Mouse (Mus musculus) gastrocnemius, postnatal 14 days (tissue): ENCODE data around the gene Prrt4. TPM values are rescaled to one million over a fixed set of nuclear protein-coding genes. Genes with fewer than 3 reads are reported as not detected.
"Not testable (repeated sequence)": the region's sequence is repeated elsewhere in the genome, so short reads cannot be mapped to it uniquely, and the experiment has no call there.

ENCODE experiments used
- DNase-seq: peaks from one replicate; pipeline ENCODE4 v3.0.0; 2021; ENCODE audit warnings: mixed read lengths
- intact Hi-C: fragments of 180-260 bp; cut with DNase I; formaldehyde crosslinking; loops from one replicate; pipeline ENCODE4 v1.15.1; 2025; ENCODE audit warnings: low total_unique reads
- long read RNA-seq, 2 experiments: library from polyadenylated mRNA; stranded (forward); transcript quantifications; one replicate each; pipeline ENCODE4 v2.0.0; 2021
- total RNA-seq, 2 experiments: library from RNA; stranded (reverse); gene quantifications; 2 replicates each; pipeline ENCODE4 v1.2.3; 2021

Gene Prrt4
- total RNA-seq: under 1 TPM; 0.64 to 0.88 TPM
- long read RNA-seq, experiment 1, partial matches to known transcripts: 0 of 1 reads
- long read RNA-seq, experiment 1, other reads (novel, unspliced or antisense): 1 of 1 reads
- long read RNA-seq, experiment 2, partial matches to known transcripts: 0 of 4 reads
- long read RNA-seq, experiment 2, other reads (novel, unspliced or antisense): 4 of 4 reads

DNA sequence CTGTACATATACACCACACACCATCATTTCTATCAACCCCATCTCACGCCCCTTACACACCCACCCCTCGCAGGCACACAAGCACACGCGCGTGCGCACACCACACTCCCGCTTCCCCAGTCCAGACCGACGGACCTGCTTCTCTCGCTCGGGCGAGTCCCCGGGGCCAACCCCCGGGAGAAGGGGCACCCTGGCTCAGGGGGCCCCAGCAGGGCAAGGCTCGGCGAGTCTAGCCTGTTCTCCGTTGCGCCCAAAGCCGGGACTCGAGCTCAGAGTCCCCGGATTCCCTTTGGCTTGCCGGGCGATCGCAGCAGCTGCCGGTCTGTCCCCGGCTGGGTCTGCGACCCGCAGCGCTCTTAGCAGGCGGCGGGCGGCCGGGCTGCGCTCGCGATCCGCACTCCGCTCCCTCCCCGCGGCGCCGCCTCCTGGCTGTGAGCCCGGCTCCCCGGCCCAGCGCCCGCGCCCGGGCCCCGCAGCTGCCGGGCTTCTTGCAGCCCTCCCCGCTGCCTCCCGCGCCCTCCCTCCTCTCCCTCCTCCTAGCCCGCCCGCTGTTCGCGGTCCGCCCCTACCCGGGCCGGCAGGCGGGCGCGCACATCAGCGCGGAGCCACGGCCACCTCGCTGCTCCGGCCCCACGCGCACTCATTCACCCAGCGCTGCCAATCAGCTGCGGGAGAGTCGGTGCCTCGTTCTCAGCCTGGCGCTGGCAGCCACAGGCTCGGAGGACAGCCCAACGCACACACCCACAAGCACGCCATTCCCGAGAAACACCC, at the start of gene Prrt4:
Gene Prrt4 (minus strand): TSS at position 697 of the 771 bp plus-strand sequence.
- DNase-seq: peak; percentile 71
- intact Hi-C loops: no loop called here

DNA sequence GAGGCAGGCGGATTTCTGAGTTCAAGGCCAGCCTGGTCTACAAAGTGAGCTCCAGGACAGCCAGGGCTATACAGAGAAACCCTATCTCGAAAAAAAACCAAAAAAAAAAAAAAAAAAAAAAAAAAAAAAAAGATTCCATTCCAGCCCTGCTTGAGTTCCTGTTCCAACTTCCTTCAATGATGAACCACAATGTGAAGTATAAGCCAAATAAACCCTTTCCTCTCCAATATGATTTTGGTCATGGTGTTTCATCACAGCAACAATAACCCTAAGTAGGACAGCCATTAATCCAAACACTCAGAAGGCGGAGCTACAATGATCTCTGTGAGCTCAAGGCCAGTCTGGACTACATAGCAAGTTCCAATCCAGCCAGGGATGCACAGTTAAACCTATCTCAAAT, 38.3 kb upstream of the Prrt4 start:
- intact Hi-C loops, DNase-seq: not testable (repeated sequence)

DNA sequence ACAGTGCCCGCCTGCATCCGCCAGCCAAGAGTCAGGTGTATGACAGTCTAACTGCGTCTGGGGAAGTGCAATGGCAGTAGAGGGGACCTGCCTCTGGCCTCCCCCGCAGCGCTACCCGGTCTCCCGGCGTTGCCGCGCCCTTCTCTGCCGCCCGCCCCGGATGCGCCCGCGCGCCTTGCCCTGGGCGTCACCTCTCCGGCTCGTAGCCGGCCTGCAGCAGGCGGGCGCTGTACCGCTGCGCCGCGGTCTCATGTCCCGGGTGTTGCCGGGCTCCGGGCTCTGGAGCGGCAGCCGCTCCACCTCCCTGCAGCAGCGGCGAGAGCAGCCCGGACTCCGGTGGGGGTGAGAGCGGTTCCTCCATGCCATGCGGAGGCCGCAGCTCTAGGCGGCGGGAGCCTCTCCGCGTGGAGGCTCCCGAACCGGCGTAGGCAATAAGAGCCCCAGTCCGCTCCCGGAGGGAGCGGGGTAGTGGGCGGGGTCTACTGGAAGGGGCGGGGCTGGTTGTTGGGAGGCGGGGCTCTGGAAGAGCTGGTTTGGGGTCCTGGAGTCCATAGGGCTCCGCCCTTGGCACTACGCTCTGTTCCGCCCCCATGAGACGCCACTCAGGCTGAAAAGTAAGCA, 36.6 kb upstream of the Prrt4 start, which contains the start of gene Impdh1:
Gene Impdh1 (minus strand): TSS at position 484 of the 621 bp plus-strand sequence.
- DNase-seq: peak; percentile 73
- intact Hi-C loops: no loop called here

DNA sequence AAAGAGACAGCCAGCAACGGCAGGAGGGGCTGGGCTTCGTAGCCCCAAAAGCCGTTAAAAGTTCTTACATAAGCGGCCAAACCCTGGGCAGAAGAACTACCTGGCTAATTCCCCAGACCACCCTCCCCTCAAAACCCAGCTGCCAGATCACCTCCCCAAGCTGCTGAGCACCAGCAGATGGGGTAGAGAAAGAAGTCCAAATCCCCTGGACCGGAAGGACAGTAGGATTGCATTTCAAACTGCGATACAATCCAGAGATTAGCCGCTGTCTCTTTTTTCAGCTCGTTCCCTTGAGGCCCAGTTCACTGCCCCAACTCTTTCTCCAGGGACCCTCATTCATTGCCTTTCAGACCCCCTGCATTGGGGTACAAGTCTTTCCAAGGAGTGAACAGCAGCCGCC, 35.8 kb upstream of the Prrt4 start:
- no peak for DNase-seq
- intact Hi-C loops: no loop called here

DNA sequence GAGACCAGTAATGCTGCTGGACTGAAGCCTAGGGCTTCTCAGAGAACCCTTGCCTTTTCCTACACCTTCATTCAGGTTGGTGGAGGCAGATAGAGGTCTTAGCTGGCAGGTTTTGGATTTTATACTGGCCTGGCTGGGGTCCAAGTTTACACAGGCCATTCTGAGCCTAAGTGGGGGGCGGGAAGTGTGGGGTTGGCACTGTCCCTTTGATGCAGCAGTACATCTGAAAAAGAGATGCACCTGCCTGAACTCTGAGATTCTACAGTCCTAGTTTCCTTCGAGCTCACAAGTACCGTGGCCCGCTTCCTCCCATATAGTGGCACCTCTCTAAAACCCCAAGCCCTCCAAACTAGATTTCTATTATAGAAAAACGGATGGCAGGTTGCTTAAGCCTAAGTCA, 35.4 kb upstream of the Prrt4 start:
- intact Hi-C loops: no loop called here
- DNase-seq: no peak

DNA sequence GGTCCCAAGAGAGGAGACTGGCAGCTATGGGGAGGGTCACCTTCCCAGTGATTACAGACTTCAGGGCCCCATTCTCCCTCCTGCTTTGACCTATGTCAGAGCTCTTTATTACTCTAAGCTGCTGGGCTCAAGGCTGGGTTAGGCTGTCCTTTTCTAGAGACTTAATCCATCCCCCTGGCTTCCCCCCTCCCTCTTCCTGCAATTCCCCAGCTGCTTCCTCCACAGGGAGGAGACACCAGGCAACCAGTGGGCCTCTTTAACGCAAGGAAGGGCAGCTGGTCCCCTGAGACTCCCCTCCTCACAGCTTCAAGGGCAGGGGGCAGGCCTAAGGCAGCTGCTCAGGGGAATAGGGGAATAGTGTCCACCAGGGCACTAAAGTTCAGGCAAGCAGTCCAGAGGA, 34.9 kb upstream of the Prrt4 start:
- peak; percentile 26 for DNase-seq
- intact Hi-C loops: no loop called here

DNA sequence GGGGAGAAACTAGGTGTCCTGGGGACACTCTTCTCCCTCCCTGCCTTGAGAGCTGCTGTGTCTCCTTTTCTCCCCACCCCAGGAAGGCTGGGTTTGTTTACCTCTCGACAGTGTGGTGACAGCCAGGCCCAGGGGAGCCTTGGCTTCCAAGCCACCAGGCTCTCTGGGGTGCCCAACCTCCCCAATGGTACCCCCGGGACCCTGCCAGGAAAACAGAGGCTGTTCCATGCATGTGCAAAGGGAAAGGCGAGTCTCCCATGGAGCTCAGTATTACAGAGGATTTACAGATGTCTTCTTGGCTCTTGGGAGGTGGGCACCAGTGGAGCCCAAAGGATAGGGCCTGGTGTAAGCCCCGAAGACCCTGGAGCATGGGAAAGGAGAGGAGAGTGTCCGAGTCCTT, 34.1 kb upstream of the Prrt4 start:
- DNase-seq: no peak
- intact Hi-C loops: no loop called here

DNA sequence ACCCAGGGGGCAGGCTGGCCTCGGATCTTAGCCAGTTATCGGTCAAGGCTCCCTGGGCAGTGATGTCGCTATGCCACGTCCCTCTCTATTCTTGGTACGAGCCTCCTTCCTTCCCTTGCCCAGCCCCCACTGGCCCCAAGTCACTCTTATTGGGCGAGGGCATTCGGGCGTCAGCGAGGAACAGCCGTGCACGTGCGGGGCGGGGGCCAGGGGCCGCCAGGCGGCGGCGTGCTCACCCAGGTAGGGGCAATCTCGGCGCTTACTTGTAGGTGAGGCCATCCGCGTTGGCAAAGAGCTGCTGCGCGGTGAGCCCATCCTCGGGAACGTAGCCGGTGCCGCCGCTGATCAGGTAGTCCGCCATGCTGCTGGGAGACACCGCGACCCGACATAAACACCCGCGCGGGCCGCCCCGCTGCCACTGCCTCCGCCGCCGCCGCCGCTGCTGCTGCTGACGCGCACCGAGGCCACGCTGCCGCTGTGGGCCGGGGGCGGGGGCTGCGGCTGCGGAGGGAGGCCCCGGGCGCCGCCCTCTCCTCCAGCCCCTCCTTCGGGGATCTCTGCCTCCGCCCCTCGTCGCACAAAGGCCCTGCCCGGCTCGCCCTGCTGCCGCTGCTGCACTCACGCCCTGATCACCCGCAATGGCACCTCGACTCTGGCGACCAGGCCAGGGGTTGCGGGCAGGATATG, 32.6 kb upstream of the Prrt4 start:
- DNase-seq: peak; percentile 82
- intact Hi-C loops: no loop called here

DNA sequence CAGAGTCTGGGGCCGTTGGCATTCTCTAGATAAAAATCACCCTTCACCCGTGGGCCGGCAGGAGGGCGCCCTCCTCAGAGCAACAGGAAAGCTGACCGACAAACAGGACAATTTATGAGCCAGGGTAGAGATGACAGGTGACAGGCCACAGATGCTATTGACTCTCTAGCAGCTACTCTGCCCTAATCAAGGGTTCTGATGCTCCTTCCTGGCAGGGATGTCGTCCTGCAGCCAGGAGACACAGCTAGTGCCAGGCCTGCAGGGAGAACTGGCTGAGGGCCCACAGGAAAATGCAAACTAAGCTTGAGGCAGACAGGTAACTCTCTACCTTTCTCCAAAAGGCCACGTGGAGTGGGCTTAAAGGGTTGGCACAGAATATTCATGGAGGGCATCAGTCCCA, 31.8 kb upstream of the Prrt4 start:
- no peak for DNase-seq
- intact Hi-C loops: no loop called here

DNA sequence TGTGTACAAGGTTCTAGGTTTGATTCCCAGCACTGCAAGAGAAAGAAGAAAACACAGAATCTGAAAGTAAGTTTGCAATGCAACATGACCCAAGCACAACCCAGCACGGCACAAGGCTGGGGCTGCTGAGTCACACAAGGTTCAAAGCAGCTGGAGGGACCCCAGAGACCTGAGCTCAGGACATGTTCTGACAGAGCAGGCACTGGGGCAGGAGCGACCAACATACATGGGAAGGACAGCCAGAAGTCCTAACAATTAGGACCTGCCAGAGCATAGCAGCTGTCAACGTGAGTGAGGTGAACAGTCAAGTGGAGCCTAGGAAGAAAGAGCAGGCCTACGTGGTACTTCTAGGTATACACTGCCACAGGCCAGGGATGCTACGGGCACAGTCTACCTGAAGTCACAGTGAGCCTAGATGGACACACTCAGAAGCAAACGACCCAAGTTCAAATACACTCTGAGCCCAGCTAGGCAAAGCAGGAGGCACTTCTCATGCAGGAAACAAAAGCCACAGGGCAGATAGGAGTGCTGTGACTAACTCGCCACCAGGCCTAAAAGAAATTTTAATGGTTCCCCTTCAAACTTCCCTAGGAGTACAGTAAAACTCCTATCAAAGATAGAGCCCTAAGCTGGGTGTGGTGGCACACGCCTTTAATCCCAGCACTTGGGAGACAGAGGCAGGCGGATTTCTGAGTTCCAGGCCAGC, 31.0 kb upstream of the Prrt4 start:
- intact Hi-C loops: no loop called here

DNA sequence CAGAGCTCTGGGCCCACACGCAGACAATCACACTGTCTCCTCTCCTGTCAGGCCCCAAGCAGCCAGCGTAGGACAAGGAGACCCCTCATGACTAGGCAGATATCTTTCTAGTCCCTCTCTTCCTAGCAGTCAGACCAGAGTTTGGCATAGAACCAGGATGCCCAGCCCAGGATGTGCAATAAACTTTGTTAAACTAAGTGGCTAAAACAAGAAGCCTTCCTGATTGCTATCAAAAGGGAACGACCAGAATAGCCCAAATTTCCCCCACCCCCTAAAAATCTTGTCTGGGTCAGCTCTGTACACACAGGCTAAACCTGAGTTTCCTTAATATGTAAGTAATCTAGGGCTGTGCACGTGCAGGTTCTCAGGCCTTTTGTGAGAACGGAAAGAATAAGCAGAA, 28.8 kb upstream of the Prrt4 start:
- DNase-seq: no peak
- intact Hi-C loops: loop anchor here (5.0 kb wide), 1 partner anchor 34 kb away; no protein-coding TSS in a partner anchor

More for the DNA sequence above, 31.0 kb upstream of the Prrt4 start:
- DNase-seq: no peak

DNA sequence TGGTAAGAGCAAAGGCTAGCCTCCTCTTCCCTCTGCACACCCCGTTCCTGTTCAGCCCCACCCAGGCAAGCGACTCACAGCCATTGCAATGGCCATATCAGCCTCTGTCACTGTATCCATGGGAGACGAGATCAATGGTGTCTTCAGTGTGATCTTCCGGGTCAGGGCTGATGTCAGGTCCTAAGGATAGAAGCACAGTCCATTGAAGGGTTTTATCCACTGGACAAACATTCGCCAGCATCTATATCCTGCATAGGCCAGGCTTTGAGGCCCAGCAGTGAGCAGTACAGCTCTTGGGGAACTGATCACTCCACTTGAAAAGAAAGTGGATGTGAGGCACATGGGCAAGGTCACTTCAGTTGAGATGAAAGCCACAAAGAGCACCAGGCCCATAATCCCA, 27.6 kb upstream of the Prrt4 start:
- DNase-seq: no peak
- intact Hi-C loops: loop anchor here (5.0 kb wide), 1 partner anchor 35 kb away; no protein-coding TSS in a partner anchor

DNA sequence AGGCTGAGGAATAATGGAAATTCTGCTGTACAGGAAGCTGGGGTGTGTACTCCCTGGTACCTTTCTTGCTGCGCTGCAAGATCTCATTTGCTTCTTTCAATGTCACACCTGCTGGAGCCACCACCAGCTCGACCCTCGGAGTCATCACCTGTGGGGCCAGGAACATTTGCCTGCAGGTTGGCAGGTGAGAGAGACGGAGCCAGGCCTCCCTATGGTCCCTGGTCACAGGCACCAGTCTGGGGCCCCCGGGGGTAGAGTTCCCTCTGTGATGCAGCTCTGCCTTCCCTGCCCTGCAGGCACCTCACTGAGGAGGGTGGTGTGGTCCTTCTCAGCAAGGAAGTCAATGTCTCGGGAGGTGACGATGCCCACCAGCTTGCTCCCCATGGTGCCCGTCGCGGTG, 26.6 kb upstream of the Prrt4 start:
- intact Hi-C loops: loop anchor here (5.0 kb wide), 1 partner anchor 36 kb away; no protein-coding TSS in a partner anchor
- DNase-seq: no peak

DNA sequence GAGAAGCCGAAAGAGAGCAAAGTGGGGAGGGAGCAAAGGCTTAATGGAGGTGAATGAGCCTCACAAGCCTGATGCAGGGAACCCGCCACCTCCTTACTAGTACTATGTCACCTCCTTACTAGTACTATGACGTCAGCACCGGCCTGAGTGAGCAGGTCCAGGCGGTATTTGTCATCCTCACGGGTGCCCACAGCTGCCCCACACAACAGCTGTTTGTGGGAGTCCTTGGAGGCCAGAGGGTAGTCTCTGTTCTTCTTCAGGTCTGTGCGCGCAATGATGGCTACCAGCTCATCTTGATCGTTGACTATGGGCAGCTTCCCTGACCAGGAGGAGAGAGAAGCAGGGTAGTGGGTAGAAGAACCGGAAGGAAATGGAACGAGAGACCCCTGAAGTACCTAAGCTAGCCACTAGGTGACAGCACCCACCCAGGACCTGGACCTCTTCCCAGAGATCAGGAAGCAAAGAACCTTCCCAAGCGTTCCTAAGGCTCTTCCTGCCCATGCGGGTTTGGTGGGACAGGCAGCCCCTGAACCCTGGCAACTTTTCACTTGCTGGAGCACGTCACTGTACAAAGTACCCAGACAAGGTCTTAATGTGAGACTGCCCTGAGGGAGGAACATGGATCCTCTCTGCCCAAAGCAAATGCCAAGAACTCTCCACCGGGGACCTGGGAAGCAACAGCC, 25.7 kb upstream of the Prrt4 start:
- intact Hi-C loops: loop anchor here (5.0 kb wide), 1 partner anchor 37 kb away; no protein-coding TSS in a partner anchor
- peak; percentile 51 for DNase-seq

DNA sequence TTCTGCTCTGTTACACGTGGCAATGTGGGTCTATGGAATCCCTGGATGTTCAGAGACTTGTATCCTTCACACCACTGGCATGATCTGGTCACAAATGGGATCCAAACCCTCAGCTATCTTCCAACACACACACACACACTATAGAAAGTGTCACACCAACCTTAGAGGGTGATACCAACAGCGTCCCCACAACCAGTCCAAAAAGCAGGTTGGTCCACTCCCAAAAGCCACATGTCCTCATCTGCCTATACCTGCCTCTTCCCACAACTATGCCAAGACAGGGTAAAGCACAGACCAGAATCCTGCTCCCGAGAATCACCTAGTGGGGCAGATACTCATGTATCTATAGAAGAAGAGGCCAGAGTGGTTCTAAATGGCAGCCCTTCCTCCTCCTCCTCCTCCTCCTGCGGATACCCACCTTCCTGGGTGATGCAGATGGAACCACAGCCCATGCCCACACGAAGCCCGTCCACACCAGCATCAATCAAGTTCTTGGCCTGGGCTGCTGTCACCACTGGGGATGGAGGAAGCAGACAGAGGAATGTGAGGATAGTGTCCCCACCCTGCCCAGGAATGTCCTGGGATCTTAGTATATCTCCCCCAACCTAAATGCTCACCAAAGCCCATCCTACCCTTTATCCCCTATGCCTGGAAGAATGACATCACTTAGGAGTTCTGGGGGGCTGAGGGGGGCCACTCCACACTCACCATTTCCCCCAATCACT, 24.6 kb upstream of the Prrt4 start:
- no peak for DNase-seq

DNA sequence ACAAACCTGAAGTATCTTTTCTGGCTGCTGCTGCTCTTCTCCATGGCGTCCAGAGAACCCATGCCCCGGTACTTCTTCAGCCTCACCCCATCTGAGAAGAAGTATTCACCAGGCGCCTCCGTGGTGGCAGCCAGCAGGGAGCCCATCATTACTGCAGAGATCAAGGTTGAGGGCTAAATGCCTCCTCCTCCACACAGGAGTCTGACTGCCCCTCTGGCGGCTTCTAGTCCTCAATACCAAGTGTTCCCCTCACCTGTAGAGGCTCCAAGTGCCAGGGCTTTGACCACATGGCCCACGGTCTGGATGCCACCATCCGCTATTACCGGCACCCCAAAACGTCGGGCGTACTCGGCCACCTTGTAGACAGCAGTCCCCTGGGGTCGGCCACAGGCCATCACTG, 23.7 kb upstream of the Prrt4 start:
- intact Hi-C loops: no loop called here

More for the DNA sequence above, 24.6 kb upstream of the Prrt4 start:
- intact Hi-C loops: no loop called here

DNA sequence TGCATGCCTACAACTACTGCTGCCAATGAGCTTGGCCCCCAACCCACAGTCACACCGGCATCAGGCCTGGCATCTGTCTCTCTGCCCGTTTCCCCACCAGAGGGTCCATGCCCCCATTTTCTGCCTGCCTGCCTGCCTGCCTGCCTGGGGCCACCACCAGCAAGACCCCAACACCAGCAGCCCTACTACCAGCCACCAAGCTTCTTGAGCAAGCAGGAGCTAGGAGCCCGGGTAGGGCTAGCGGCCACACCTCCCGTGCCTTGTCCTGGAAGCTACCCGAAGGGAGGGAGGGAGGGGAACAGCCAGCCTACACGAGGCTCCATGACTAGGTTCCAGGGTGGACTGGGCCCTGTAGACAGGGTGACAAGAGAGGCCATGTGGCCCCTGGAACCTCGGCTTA, 22.6 kb upstream of the Prrt4 start:
- intact Hi-C loops: no loop called here
- no peak for DNase-seq

More for the DNA sequence above, 23.7 kb upstream of the Prrt4 start:
- no peak for DNase-seq

DNA sequence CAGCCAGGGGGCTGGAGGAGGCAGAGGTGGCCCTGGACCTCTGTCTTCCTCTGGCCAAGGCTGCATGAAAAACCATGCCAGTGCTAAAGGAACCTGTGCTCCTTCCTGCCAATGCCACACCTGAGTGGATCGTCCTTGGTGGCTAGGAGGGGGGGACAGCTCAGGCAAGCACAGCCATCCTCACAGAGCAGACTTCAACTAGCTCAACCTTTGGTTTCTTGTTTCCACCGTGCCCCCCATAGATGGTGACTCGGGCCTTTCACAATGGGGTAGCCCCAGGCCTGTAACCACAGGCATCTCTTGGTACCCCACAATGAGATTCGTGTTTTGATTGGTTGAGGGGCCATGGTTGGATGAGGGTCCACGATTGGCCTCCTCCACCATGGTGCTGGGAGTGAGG, 22.0 kb upstream of the Prrt4 start:
- no peak for DNase-seq
- intact Hi-C loops: no loop called here
